Mouse (Mus musculus) kidney, embryonic 14.5 days (tissue): ENCODE measurements around the gene Dnah11. TPM values are rescaled to one million over a fixed set of nuclear protein-coding genes. Genes with fewer than 3 reads are reported as not detected.

Experiments used
- ATAC-seq: fragments of 200-750 bp; cut with Nextera tagmentation; 2 replicates; pipeline ENCODE4 v1.8.0; 2017; ENCODE audit warnings: moderate number of reproducible peaks, mild to moderate bottlenecking, moderate TSS enrichment, moderate library complexity; ENCODE audit not compliant: low FRiP score, low TSS enrichment
- H3K27ac ChIP-seq: fragments of 300-500 bp; sonication (generic); 2 replicates; pipeline ENCODE4 v1.5.1; 2014; ENCODE audit warnings: low read depth, mild to moderate bottlenecking, low read length, moderate library complexity, mixed read lengths
- H3K27me3 ChIP-seq: fragments of 300-500 bp; sonication (generic); 2 replicates; pipeline ENCODE4 v1.6.1; 2014; ENCODE audit warnings: mild to moderate bottlenecking, low read length; ENCODE audit not compliant: control insufficient read depth, insufficient read depth
- H3K36me3 ChIP-seq: fragments of 300-500 bp; sonication (generic); 2 replicates; pipeline ENCODE4 v1.6.1; 2014; ENCODE audit warnings: low read length, mixed read lengths; ENCODE audit not compliant: control insufficient read depth, insufficient read depth
- H3K4me1 ChIP-seq: fragments of 300-500 bp; sonication (generic); 2 replicates; pipeline ENCODE4 v1.6.1; 2014; ENCODE audit warnings: low read length, mixed read lengths; ENCODE audit not compliant: control insufficient read depth, insufficient read depth
- H3K4me2 ChIP-seq: fragments of 300-500 bp; sonication (generic); replicated peaks from 2 replicates; pipeline ENCODE4 v1.6.1; 2014; ENCODE audit warnings: low read depth, mild to moderate bottlenecking, low read length
- H3K4me3 ChIP-seq: fragments of 300-500 bp; sonication (generic); 2 replicates; pipeline ENCODE4 v1.5.1; 2014; ENCODE audit warnings: mild to moderate bottlenecking, low read length
- H3K9ac ChIP-seq: fragments of 300-500 bp; sonication (generic); 2 replicates; pipeline ENCODE4 v1.6.1; 2014; ENCODE audit warnings: low read depth, mild to moderate bottlenecking, low read length, moderate library complexity
- H3K9me3 ChIP-seq: fragments of 300-500 bp; sonication (generic); 2 replicates; pipeline ENCODE4 v1.6.1; 2016; ENCODE audit warnings: low read length; ENCODE audit not compliant: control insufficient read depth
- WGBS: fragments of 180-500 bp; shearing (Covaris S2); extraction: QIAGEN DNeasy Blood & Tissue Kit; methylation state at CpG from one replicate; pipeline ENCODE4 v1.1.7; 2014; 5-methylcytosine and 5-hydroxymethylcytosine counted together
- polyA plus RNA-seq: library from polyadenylated mRNA; unstranded; fragments of >200 nt; fragmentation: Nextera tagmentation; extraction: Ambion mirVana; gene quantifications from 2 replicates; pipeline ENCODE4 v1.2.1, GENCODE M21; 2014

The Dnah11 gene
- polyA plus RNA-seq, 1 experiment from 2014 or later = 0.24 TPM

- 80% methylated on average over 3 of the region's 3 CpGs for WGBS
- Histone ChIP-seq H3K9me3 (no peaks in the 10 kb centered on the region), H3K4me3 (no peak overlapping the region), H3K36me3 (no peaks in the 10 kb centered on the region), H3K4me2 (no peak overlapping the region), H3K27ac (no peak overlapping the region), H3K4me1 (no peaks in the 10 kb centered on the region), H3K9ac (no peak overlapping the region), H3K27me3 (no peaks in the 10 kb centered on the region)
- ATAC-seq = no peak
Measured at GRCm38 (mm10) chr12:118111896-118112295, 86.9 kb downstream of the Dnah11 start.

GRCm38 (mm10) chr12:118107719-118108118 is 91.1 kb downstream of the Dnah11 start:
- ATAC-seq = no peak
- Histone ChIP-seq H3K36me3 (no peaks in the 10 kb centered on the region), H3K9me3 (no peaks in the 10 kb centered on the region), H3K4me1 (no peaks in the 10 kb centered on the region), H3K4me3 (no peak overlapping the region), H3K27me3 (no peaks in the 10 kb centered on the region), H3K27ac (no peak overlapping the region), H3K9ac (no peak overlapping the region), H3K4me2 (no peak overlapping the region)
- 92% methylated on average over 1 of the region's 1 CpGs for WGBS

GRCm38 (mm10) chr12:118104520-118104919 is 94.3 kb downstream of the Dnah11 start:
- no peak overlapping the region for H3K27ac ChIP-seq
- 76% methylated on average over 4 of the region's 4 CpGs for WGBS
- H3K9me3 ChIP-seq = no peaks in the 10 kb centered on the region
- no peak for ATAC-seq
- H3K9ac ChIP-seq = no peak overlapping the region
- H3K4me3 ChIP-seq = no peak overlapping the region
- no peaks in the 10 kb centered on the region for H3K27me3 ChIP-seq
- H3K36me3 ChIP-seq = no peaks in the 10 kb centered on the region
- H3K4me1 ChIP-seq = no peaks in the 10 kb centered on the region
- H3K4me2 ChIP-seq = no peak overlapping the region

- 66% methylated on average over 5 of the region's 5 CpGs for WGBS
Measured at GRCm38 (mm10) chr12:118099694-118100093, 99.1 kb downstream of the Dnah11 start.

GRCm38 (mm10) chr12:118098257-118098656 is 100.6 kb downstream of the Dnah11 start:
- H3K9ac ChIP-seq = no peak overlapping the region
- no peak for ATAC-seq
- 78% methylated on average over 3 of the region's 3 CpGs for WGBS

More at GRCm38 (mm10) chr12:118099694-118100093, 99.1 kb downstream of the Dnah11 start:
- Histone ChIP-seq H3K36me3 (no peaks in the 10 kb centered on the region), H3K9ac (no peak overlapping the region), H3K4me3 (no peak overlapping the region), H3K4me1 (no peaks in the 10 kb centered on the region), H3K27ac (no peak overlapping the region), H3K27me3 (no peaks in the 10 kb centered on the region), H3K4me2 (no peak overlapping the region), H3K9me3 (no peaks in the 10 kb centered on the region)
- ATAC-seq = no peak

GRCm38 (mm10) chr12:118094946-118095345 is 103.9 kb downstream of the Dnah11 start:
- Histone ChIP-seq H3K27ac (no peak overlapping the region), H3K27me3 (no peaks in the 10 kb centered on the region), H3K4me2 (no peak overlapping the region), H3K36me3 (no peaks in the 10 kb centered on the region), H3K4me1 (no peaks in the 10 kb centered on the region), H3K9ac (no peak overlapping the region), H3K9me3 (no peaks in the 10 kb centered on the region), H3K4me3 (no peak overlapping the region)
- WGBS = 80% methylated on average over 4 of the region's 4 CpGs
- no peak for ATAC-seq

More at GRCm38 (mm10) chr12:118098257-118098656, 100.6 kb downstream of the Dnah11 start:
- H3K9me3 ChIP-seq = no peaks in the 10 kb centered on the region
- H3K36me3 ChIP-seq = no peaks in the 10 kb centered on the region
- H3K4me3 ChIP-seq = no peak overlapping the region
- H3K27ac ChIP-seq = no peak overlapping the region
- no peaks in the 10 kb centered on the region for H3K27me3 ChIP-seq
- no peak overlapping the region for H3K4me2 ChIP-seq
- H3K4me1 ChIP-seq = no peaks in the 10 kb centered on the region

GRCm38 (mm10) chr12:118085291-118085690 is 113.6 kb downstream of the Dnah11 start:
- H3K4me1 ChIP-seq = no peaks in the 10 kb centered on the region
- ATAC-seq = no peak

GRCm38 (mm10) chr12:118084806-118085205 is 114.0 kb downstream of the Dnah11 start:
- H3K27me3 ChIP-seq = no peaks in the 10 kb centered on the region
- no peak overlapping the region for H3K9ac ChIP-seq
- H3K9me3 ChIP-seq = no peaks in the 10 kb centered on the region
- no peak for ATAC-seq
- H3K4me3 ChIP-seq = no peak overlapping the region
- H3K4me1 ChIP-seq = no peaks in the 10 kb centered on the region
- H3K4me2 ChIP-seq = no peak overlapping the region
- 87% methylated on average over 3 of the region's 3 CpGs for WGBS
- no peaks in the 10 kb centered on the region for H3K36me3 ChIP-seq
- H3K27ac ChIP-seq = no peak overlapping the region

More at GRCm38 (mm10) chr12:118085291-118085690, 113.6 kb downstream of the Dnah11 start:
- H3K27ac ChIP-seq = no peak overlapping the region
- H3K27me3 ChIP-seq = no peaks in the 10 kb centered on the region
- no peaks in the 10 kb centered on the region for H3K9me3 ChIP-seq
- no peak overlapping the region for H3K4me3 ChIP-seq
- no peaks in the 10 kb centered on the region for H3K36me3 ChIP-seq
- no peak overlapping the region for H3K4me2 ChIP-seq
- H3K9ac ChIP-seq = no peak overlapping the region
- WGBS = 78% methylated on average over 1 of the region's 1 CpGs

GRCm38 (mm10) chr12:118084134-118084533 is 114.7 kb downstream of the Dnah11 start:
- Histone ChIP-seq H3K9me3 (no peaks in the 10 kb centered on the region), H3K4me1 (no peaks in the 10 kb centered on the region), H3K27me3 (no peaks in the 10 kb centered on the region), H3K36me3 (no peaks in the 10 kb centered on the region), H3K4me2 (no peak overlapping the region), H3K9ac (no peak overlapping the region), H3K27ac (no peak overlapping the region), H3K4me3 (no peak overlapping the region)
- WGBS = 78% methylated on average over 5 of the region's 5 CpGs
- no peak for ATAC-seq
